Mouse (Mus musculus) embryonic stem cell, embryonic (primary cell): ENCODE results near the gene Abi3.

Experiments used
- CTCF ChIA-PET, 4 experiments: fragments of 300-600 bp in 2 of 4; fragments of 350-600 bp in 2 of 4; sonication (Branson Sonifier 250); formaldehyde crosslinking; loops; one replicate each; lab custom pipeline; 2022; ENCODE audit warnings: inconsistent platforms in 2 of 4; lab: Charles Lee
- POLR2A ChIA-PET, 4 experiments: fragments of 300-600 bp in 2 of 4; fragments of 350-600 bp in 2 of 4; sonication (Branson Sonifier 250); formaldehyde crosslinking; loops; one replicate each; lab custom pipeline; 2022; ENCODE audit warnings: antibody characterized with exemption in 4 of 4, inconsistent platforms in 1 of 4; lab: Charles Lee

Abi3 gene

DNA sequence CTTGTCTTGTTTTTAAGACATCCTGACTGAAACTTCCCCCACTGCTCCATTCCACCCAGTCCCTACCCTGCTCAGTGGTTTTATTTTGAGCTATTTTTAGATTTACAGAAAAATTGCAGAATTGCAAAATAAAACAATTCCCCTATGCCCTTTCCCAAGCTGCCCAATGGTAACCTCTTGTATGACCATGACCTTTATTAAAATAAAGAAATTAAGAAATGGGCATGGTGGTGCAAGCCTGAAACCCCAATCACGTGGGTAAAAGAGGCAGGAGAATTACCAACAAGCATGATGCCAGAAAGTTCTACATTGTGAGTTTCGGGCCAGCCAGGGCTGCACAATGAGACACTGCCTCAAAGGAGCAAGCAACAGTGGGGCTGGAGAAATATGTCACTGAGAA lies 8.6 kb upstream of the Abi3 start:
- ChIA-PET POLR2A (interaction anchor here in 3 of 4 experiments (0.6 to 1.5 kb wide), 4 partner anchors 12 to 228 kb away, joined by 3 to 4 read pairs (median 3); no protein-coding TSS in a partner anchor), CTCF (no interaction called here)

DNA sequence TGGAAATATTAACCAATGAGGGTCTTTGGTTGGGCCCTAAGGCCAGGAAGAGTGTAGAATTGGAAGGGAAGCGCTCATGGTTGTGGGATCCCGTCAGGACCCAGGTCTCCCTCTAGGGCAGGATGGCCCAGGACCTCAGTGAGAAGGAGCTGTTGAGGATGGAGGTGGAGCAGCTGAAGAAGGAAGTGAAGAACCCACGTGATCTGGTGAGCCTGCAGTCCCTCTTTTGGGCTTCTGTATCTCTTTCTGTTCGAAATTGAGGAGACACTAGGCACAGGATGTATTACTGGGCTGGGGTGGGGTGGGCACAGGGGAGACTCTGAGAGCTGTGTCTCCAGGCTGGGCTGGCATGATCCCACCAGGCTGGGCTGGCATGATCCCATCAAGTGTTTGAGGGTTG lies 2.7 kb upstream of the Abi3 start:
- POLR2A ChIA-PET: interaction anchor here in 2 of 4 experiments (0.7 to 2.4 kb wide), 8 partner anchors 10 to 275 kb away, joined by 3 to 11 read pairs (median 4); no protein-coding TSS in a partner anchor
- CTCF ChIA-PET: interaction anchor here in 2 of 4 experiments (0.5 to 1.4 kb wide), 4 partner anchors 17 to 468 kb away, joined by 3 to 4 read pairs (median 4); no protein-coding TSS in a partner anchor

DNA sequence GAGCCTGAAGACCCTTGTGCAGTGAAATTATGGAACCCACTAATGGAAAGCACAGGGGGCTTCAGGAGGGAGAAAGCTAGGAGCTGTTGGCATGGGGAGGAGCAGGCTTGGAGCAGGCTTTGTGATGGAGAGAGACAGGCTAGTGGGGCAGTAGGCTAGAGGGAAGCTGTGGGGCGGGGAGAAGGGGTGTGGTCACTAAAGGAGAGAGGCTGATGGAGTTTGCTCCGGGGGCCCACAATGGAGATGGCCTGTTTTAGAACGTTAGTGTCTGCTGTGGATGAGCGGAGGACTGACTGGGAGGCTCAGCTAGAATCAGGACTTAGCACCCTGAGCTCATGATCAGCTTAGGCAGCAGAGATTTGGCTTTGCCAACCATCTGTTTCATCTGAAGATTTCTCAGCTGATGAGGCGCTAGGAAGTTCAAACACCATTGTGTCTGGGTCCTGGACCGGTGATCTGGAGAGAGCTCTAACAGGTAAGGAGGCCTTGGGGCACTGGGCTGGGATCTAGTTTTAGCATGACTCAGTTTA lies 1.2 kb upstream of the Abi3 start:
- ChIA-PET POLR2A (interaction anchor here in 3 of 4 experiments (0.7 to 2.5 kb wide), 12 partner anchors 9 to 118 kb away, joined by 3 to 11 read pairs (median 4); partner anchors contain the start of gene Phospho1 (in 1 of the 3)), CTCF (interaction anchor here in 3 of 4 experiments (0.5 to 1.1 kb wide), 7 partner anchors 9 to 73 kb away, joined by 3 to 5 read pairs (median 3); no protein-coding TSS in a partner anchor)

DNA sequence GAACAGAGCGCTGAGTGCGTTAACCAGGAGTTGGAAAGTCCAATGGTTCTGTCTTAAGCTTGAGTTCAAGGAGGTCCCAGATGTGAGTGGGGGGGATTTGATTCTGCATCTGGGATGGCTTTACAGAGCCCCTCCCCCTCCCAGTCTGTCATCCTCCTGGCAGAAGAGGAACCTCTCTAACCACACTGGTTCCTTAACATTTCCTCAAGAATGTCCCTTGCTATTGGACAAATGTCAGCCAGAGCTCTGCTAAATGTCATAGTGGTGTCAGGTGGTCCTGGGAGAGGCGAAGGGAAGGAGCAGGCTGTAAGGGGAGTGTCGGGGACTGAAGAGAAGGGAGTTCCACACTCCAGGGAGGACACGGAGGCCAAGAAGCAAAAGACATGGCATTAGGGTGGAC lies 677 bp upstream of the Abi3 start:
- ChIA-PET CTCF (interaction anchor here in 3 of 4 experiments (0.6 to 1.1 kb wide), 9 partner anchors 9 to 322 kb away, joined by 3 to 5 read pairs (median 3); no protein-coding TSS in a partner anchor), POLR2A (interaction anchor here (0.6 to 2.5 kb wide), 21 partner anchors 8 to 192 kb away, joined by 3 to 11 read pairs (median 4); partner anchors contain the start of genes Phospho1 (in 2 of the 4) and Snf8 (in 1 of the 4))

DNA sequence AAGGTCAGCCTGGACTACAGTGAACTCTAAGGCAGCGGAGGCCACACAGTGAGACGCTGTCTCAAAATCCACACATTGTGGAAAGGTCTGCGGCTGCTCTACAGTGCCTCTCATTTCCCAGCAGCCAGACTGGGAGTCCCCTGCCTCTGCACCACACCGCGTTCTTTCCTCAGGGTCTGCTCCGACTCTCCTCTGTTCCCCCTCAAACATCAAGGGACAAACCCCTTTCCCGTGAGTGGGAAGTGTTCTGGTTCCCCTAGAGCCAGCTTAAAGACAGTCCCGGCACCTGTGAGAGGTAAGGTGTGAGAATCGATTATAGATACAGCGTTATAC lies 812 bp downstream of the Abi3 start:
- POLR2A ChIA-PET: interaction anchor here (0.6 to 2.5 kb wide), 13 partner anchors 8 to 193 kb away, joined by 3 to 10 read pairs (median 6); partner anchors contain the start of genes Phospho1 (in 2 of the 4) and Snf8 (in 2 of the 4)
- CTCF ChIA-PET: interaction anchor here in 2 of 4 experiments (0.7 to 1.4 kb wide), 3 partner anchors 10 to 17 kb away, joined by 3 to 4 read pairs (median 3); no protein-coding TSS in a partner anchor

DNA sequence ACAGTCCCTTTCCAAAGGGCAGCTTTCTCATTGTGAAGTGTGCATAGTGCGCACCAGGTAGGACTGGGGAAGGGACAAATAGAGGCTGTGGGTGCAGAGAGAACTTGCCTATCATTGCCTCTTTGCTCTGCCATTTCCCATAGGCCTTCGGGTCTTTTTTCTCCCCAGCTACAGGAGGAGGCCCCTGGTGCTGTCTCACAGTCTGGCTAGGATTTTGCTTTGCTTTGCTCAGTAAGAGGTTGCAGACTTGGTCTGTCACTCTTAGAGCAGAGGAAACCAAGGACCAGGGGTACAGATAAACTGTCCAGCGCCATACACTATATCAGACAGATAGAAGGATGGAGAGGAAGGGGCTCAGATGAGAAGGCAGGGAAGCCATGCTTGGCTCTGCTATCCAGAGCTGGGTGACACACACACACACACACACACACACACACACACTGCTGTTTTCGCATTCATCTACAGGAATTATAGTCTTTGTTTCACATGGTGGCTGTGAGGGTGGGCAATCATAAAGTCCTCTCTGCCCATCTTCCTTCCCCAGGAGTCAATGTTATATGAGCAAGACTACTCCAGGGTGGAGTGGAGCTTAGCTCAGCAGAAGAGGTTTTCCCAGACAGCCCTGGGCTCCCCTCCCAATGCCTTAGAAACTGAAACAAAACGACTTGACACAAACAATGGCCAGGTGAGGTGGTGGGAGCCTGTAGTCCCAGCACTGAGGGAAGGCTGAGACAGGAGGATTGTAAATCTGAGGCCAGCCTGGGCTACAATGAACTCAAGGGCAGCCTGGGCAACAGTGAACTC lies 1.4 kb downstream of the Abi3 start:
- ChIA-PET CTCF (interaction anchor here in 2 of 4 experiments (0.7 to 1.4 kb wide), 3 partner anchors 9 to 16 kb away, joined by 3 to 4 read pairs (median 3); no protein-coding TSS in a partner anchor), POLR2A (interaction anchor here in 3 of 4 experiments (0.9 to 2.1 kb wide), 5 partner anchors 17 to 194 kb away, joined by 3 to 10 read pairs (median 4); partner anchors contain the start of genes Snf8 (in 2 of the 3) and Phospho1 (in 1 of the 3))

DNA sequence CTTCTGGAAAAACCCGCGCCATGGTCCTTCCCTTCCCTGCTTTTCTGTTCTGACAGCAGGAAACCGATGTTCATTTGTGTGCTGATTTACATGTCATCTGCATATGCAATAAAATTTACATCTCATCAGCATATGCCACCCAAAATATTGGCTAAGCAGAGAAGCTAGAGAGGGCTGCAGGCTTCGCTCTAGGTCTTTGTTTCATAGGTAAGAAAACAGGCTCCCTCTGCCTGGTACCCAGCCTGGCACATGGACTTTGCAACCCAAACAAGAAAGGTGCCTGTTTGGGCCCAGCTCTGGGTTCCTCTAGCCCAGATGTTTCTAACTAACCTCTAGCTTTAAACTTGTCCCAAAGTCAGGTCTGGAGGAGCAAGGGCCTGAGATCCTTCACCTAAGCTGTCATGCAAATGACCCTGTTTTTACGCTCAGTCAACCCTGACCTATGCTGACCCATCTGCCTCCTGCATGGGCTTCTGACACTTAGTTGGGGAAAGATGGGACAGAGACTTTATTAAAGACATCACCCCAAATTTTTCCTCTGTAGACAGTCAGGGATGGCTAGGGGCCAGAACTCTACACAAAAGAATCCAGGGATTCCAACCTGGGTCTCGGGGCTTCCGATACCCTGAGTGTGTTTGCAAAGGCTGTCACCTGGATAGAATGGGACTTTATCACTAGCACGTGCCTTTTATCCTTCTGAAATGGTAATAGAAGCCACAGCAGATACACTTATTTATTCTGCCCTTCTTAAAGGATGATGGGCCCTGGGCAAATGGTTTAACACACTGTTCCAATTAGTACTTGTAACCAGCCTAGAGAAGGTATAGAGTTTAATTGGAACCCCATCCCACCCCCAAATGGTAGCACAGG lies 3.0 kb downstream of the Abi3 start:
- POLR2A ChIA-PET: interaction anchor here in 1 of 4 experiments (0.7 to 1.7 kb wide), 7 partner anchors 10 to 248 kb away, joined by 3 to 5 read pairs (median 4); no protein-coding TSS in a partner anchor
- CTCF ChIA-PET: interaction anchor here in 1 of 4 experiments (1.5 kb wide), 1 partner anchor 12 kb away, joined by 5 read pairs; no protein-coding TSS in a partner anchor

DNA sequence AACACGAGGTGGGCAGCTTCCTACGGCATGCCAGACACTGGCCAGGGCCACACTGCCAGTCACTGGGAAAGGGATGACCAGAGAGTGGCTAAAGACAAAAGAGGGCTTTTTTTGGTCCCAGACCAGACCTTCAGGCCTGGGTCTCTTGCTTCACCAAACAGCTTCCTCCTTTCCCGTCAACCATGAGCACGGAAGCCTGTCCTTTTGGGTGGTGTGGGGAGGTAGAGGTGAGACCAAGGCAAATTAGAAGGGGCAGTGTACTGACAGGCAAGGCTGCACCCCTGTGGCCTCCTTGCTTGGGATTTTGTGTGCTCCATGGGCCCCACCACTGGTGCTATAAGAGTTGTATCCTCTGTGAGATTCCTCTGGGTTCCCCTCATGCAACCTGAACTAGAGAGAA lies 3.7 kb downstream of the Abi3 start:
- ChIA-PET POLR2A (interaction anchor here in 2 of 4 experiments (0.7 to 1.7 kb wide), 9 partner anchors 9 to 31 kb away, joined by 3 to 5 read pairs (median 4); partner anchors contain the start of gene Phospho1 (in 1 of the 2)), CTCF (interaction anchor here in 1 of 4 experiments (1.5 kb wide), 1 partner anchor 11 kb away, joined by 5 read pairs; no protein-coding TSS in a partner anchor)

DNA sequence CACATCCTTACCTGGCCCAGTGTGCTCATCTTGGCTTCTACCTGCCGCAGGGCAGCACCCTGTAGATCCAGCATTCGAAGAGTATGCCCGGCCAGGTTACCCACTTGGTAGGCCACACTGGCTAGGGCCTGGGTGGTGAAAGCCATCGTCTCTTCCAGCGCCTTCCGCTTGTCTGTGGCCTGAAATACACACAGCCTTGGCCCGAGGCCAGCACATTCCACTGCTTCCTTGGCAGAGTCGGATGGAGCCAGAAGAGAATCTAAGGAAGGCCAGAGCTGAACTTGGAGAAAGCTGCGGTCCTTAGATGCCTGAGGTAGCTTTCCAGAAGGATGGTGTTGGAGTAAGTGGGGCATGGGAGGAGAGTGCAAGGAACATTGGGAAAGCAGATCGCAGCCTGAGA lies 5.2 kb downstream of the Abi3 start, which contains the start of gene Gngt2:
Gene Gngt2 (plus strand): TSS at position 158 of the 400 bp plus-strand sequence.
- ChIA-PET CTCF (interaction anchor here in 1 of 4 experiments (1.5 kb wide), 1 partner anchor 9 kb away, joined by 4 read pairs; no protein-coding TSS in a partner anchor), POLR2A (interaction anchor here in 1 of 4 experiments (0.5 to 1.5 kb wide), 3 partner anchors 19 to 239 kb away, joined by 3 to 4 read pairs (median 4); partner anchors contain the start of gene Atp5g1)

DNA sequence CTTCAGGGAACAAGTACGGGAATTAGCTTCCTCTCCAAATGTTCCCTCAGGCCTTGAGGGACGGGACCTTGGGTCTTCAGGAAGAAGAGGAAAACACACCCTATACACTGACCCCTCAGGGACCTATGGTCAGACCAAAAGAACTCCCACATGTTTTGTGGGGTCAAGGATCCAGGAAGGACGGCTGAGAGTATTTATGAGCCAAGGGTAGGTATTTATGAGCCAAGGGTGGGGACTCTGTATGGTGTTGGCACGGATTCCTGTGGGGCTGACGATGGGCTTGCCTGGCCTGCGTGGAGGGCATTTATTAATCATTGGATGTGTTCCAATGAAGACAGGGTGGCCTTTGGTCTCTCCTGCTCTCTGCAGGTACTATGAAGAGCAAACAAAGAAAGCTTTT lies 5.8 kb downstream of the Abi3 start:
- ChIA-PET POLR2A (interaction anchor here in 2 of 4 experiments (0.6 to 2.2 kb wide), 4 partner anchors 11 to 239 kb away, joined by 4 to 7 read pairs (median 5); partner anchors contain the start of gene Atp5g1 (in 1 of the 2)), CTCF (interaction anchor here in 2 of 4 experiments (0.7 to 1.5 kb wide), 3 partner anchors 9 to 136 kb away, joined by 3 to 4 read pairs (median 4); no protein-coding TSS in a partner anchor)

DNA sequence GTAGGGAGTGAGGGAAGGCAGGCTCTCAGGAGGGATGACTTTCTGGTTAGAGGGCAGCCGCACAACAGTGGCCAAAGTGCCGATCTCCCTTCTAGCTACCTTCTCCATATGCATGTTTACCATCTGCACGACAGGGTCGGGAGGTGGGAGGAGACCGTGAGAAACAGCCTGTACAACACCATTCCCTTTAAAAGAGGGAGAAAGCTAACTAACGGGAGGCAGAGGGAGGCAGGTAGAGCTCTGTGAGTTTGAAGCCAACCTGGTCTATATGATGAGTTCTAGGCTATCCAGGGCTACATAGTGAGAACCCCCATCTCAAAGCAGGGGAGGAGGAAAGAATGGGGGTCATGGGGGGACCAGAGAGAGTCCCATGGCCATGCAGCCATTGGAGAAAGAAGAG lies 6.4 kb downstream of the Abi3 start:
- CTCF ChIA-PET: interaction anchor here in 3 of 4 experiments (1.0 to 1.5 kb wide), 3 partner anchors 8 to 12 kb away, joined by 3 to 4 read pairs (median 4); no protein-coding TSS in a partner anchor
- POLR2A ChIA-PET: interaction anchor here in 2 of 4 experiments (0.6 to 2.2 kb wide), 7 partner anchors 13 to 148 kb away, joined by 3 to 7 read pairs (median 5); no protein-coding TSS in a partner anchor

DNA sequence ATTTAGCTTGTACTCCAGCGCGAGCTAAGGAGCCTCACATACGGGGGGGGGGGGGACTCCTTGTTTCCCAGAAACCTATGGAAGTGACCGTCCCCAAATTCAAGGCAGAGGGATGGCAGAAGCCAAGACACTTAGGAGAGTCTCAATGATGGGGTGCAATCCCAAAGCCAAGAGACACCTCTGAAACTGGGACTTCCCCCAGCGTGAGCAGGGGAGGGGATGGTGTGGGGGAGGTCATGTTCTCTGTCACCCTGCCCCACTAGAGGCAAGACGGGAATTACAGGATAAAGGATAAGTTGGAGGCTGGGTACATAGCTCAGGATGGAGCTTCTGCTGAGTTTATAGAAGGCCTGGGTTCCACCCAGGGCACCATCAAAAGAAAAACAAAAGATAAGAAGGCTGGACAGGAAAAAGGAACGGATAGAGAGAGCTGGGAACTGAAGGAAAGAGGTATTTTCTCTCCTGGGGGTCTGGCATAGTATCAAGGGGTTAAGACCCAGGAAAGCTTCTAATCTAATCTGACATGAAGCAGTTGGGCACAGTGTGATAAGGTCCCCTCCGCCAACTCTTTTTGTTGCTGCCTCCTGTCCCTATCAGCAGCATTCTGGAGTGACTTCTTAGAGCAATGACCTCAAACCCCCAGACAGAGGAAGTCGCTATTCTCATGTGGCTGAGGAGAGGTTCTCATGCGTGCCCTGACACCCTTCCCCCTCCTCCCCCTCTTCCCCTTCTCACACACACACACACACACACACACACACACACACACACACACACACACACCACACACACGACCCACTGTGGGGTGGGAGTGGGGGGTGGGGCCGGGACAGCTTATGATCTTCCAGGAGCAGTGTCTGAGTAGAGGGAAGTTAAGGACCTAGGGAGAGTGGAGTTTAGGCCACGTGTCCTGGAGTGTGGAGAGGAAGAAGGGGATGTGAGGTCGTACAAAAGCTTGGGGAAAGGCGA lies 7.2 kb downstream of the Abi3 start:
- POLR2A ChIA-PET: interaction anchor here (0.6 to 2.2 kb wide), 15 partner anchors 9 to 241 kb away, joined by 3 to 11 read pairs (median 4); partner anchors contain the start of genes Atp5g1 (in 1 of the 4) and Phospho1 (in 1 of the 4)
- CTCF ChIA-PET: interaction anchor here in 2 of 4 experiments (0.6 to 1.4 kb wide), 6 partner anchors 7 to 168 kb away, joined by 3 to 4 read pairs (median 3); no protein-coding TSS in a partner anchor

DNA sequence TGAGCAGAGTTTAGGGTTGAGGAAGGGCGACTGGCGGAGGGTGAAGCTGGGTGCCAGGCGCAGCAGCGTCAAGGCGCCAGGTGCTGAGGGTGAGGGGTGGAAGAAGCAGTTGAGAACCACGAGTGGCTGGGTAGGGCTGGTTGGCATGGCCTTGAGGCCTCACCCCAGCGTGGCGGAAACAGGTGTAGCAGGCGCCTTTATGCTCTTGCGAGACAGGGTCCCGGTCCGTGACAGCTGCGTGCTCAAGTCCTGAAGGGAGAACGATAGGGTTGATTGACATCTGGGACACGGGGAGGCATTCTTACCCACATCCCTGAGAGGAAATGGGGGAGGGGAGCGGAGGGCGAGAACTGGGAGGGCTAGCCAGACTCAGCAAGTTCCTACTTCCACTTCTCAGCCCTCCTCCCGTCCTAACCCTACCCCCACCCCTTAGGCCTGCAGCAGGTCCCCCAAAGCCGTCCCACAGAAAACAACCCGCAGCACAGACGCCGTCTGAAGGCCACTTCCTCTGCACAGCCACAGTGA lies 8.1 kb downstream of the Abi3 start:
- ChIA-PET POLR2A (interaction anchor here in 3 of 4 experiments (0.6 to 2.4 kb wide), 13 partner anchors 9 to 241 kb away, joined by 3 to 11 read pairs (median 4); partner anchors contain the start of genes Abi3 (in 1 of the 3), Atp5g1 (in 1 of the 3) and Snf8 (in 1 of the 3)), CTCF (interaction anchor here in 2 of 4 experiments (1.2 to 1.4 kb wide), 3 partner anchors 9 to 56 kb away, joined by 3 read pairs; no protein-coding TSS in a partner anchor)

DNA sequence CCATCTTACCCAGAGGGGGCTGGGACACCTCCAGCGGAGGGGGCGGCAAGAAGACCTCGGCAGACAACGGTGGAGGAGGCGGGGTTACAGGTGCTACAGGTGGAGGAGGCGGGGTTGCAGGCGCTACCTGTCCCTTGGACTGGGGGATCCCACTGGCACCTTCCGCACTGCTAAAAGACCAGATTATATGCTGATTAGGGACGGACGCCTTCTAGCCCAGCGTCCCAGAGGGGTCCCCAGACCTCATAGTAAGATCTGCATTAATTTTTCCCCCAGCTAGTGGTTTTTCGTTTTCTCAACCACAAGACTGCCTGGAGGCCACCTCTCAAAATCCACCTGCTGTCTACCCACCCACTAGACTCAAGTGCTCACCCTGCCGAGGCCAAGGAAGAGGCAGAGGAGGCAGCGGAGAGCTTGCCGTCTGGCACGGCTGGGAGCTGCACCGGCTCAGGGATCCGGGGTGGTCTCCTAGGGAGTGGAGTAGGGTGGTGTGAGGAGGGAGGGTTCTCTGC lies 8.6 kb downstream of the Abi3 start:
- CTCF ChIA-PET: interaction anchor here in 3 of 4 experiments (0.6 to 1.6 kb wide), 6 partner anchors 10 to 205 kb away, joined by 3 to 6 read pairs (median 3); no protein-coding TSS in a partner anchor
- POLR2A ChIA-PET: interaction anchor here (0.5 to 2.4 kb wide), 23 partner anchors 9 to 334 kb away, joined by 3 to 11 read pairs (median 3); partner anchors contain the start of genes Abi3 (in 2 of the 4), Atp5g1 (in 1 of the 4), Phospho1 (in 1 of the 4) and Snf8 (in 1 of the 4)
